ENCODE assay signal across 22 mouse cellular contexts in genomic region chr4:97117016-97117415, GRCm38 (mm10).
"Had no signal": no experiment of that assay in that cellular context is flagged by ENCODE, and none has a peak within 500 bp of the region (broad histone marks: within the 10 kb centered on the region; RNA-seq: fewer than 3 reads in every experiment).

No protein-coding gene starts in this region.

- H3K9me3 ChIP-seq: kidney, embryonic 15.5 days; limb, embryonic 12.5 days; limb, embryonic 15.5 days; midbrain, embryonic 10.5 days; midbrain, embryonic 13.5 days; neural tube, embryonic 13.5 days had no signal

- DNase-seq: kidney, adult 8-10 months; kidney, postnatal 4 days; left cerebral cortex, postnatal 4 days; liver, postnatal 0 days; retina, postnatal 1 day; thymus, adult 18-20 months; thymus, postnatal 14 days; thymus, postnatal 4 days had no signal

- H3K4me2 ChIP-seq: kidney, embryonic 15.5 days; limb, embryonic 12.5 days; limb, embryonic 15.5 days; liver, embryonic 11.5 days; midbrain, embryonic 13.5 days; neural tube, embryonic 13.5 days had no signal

- H3K4me3 ChIP-seq: kidney, embryonic 15.5 days; limb, embryonic 12.5 days; limb, embryonic 15.5 days; megakaryocyte, embryonic 14.5 days; midbrain, embryonic 10.5 days; midbrain, embryonic 13.5 days; myocyte; neural tube, embryonic 13.5 days had no signal

- ATAC-seq: hindbrain, postnatal 0 days; inflammation-experienced regulatory T-cells, adult 6 months; intestine, embryonic 16.5 days; liver, postnatal 0 days; midbrain, embryonic 13.5 days; midbrain, embryonic 16.5 days had no signal

- H3K27me3 ChIP-seq: kidney, embryonic 15.5 days; limb, embryonic 12.5 days; limb, embryonic 15.5 days; megakaryocyte, embryonic 14.5 days; midbrain, embryonic 13.5 days; neural tube, embryonic 13.5 days had no signal

- H3K9ac ChIP-seq: kidney, embryonic 15.5 days; limb, embryonic 12.5 days; limb, embryonic 15.5 days; liver, embryonic 14.5 days; liver, postnatal 0 days; midbrain, embryonic 13.5 days; neural tube, embryonic 13.5 days had no signal

- H3K4me1 ChIP-seq: kidney, embryonic 15.5 days; limb, embryonic 12.5 days; limb, embryonic 15.5 days; megakaryocyte, embryonic 14.5 days; midbrain, embryonic 10.5 days; midbrain, embryonic 13.5 days had no signal

- H3K36me3 ChIP-seq: kidney, embryonic 15.5 days; limb, embryonic 12.5 days; limb, embryonic 15.5 days; midbrain, embryonic 10.5 days; midbrain, embryonic 13.5 days; neural tube, embryonic 13.5 days had no signal

- H3K27ac ChIP-seq: hindbrain, postnatal 0 days; kidney, embryonic 15.5 days; limb, embryonic 12.5 days; limb, embryonic 15.5 days; liver, embryonic 14.5 days; midbrain, embryonic 10.5 days; midbrain, embryonic 13.5 days; neural tube, embryonic 13.5 days had no signal
